Mouse (Mus musculus) lung, adult 10 weeks (tissue): Measurements from ENCODE around the gene Tmem39b. TPM values are rescaled to one million over a fixed set of nuclear protein-coding genes. Genes with fewer than 3 reads are reported as not detected.

ENCODE experiments used
- polyA plus RNA-seq: library from polyadenylated mRNA; stranded (reverse); fragments of 350-450 nt; fragmentation: Illumina TruSeq; extraction: RNeasy Lipid Tissue Mini Kit (QIAGEN cat#74804); gene quantifications from one replicate; pipeline ENCODE4 v1.2.3, GENCODE M21; 2014; ENCODE audit warnings: low read depth, low replicate concordance; ENCODE audit not compliant: insufficient read depth

The Tmem39b gene
- 5.7 TPM for polyA plus RNA-seq

GRCm38 (mm10) chr4:129696158-129696985 lies at the start of gene Tmem39b:
Gene Tmem39b (minus strand): TSS chr4:129696838.

GRCm38 (mm10) chr4:129742232-129743009 lies 45.8 kb upstream of the Tmem39b start, which contains the start of gene Khdrbs1:
Gene Khdrbs1 (minus strand): TSS chr4:129742303.

GRCm38 (mm10) chr4:129672083-129672877 lies 24.4 kb downstream of the Tmem39b start, which contains the start of gene Kpna6:
Gene Kpna6 (minus strand): TSS chr4:129672767.

GRCm38 (mm10) chr4:129640638-129641467 lies 55.8 kb downstream of the Tmem39b start, which contains the start of gene Txlna:
Gene Txlna (minus strand): TSS chr4:129641065.

Other genes starting within 250 kb of the Tmem39b start
- 32.1 TPM for gene Bsdc1, start 235.3 kb downstream of the Tmem39b start, polyA plus RNA-seq
- gene Tssk3, start 205.8 kb downstream of the Tmem39b start, polyA plus RNA-seq = not detected
- not detected for gene Fam229a, start 205.6 kb downstream of the Tmem39b start, polyA plus RNA-seq
- 18.3 TPM for gene Marcksl1, start 183.3 kb downstream of the Tmem39b start, polyA plus RNA-seq
- 58.9 TPM for gene Hdac1, start 154.1 kb downstream of the Tmem39b start, polyA plus RNA-seq
- 12.2 TPM for gene Lck, start 123.2 kb downstream of the Tmem39b start, polyA plus RNA-seq
- gene Fam167b, start 118.3 kb downstream of the Tmem39b start, polyA plus RNA-seq = 0.46 TPM
- 182 TPM for gene Eif3i, start 96.2 kb downstream of the Tmem39b start, polyA plus RNA-seq
- 101 TPM for gene Tmem234, start 96.2 kb downstream of the Tmem39b start, polyA plus RNA-seq
- gene Dcdc2b, start 82.6 kb downstream of the Tmem39b start, polyA plus RNA-seq = 13.5 TPM
- gene Iqcc, start 77.7 kb downstream of the Tmem39b start, polyA plus RNA-seq = 23.5 TPM
- gene Ccdc28b, start 72.9 kb downstream of the Tmem39b start, polyA plus RNA-seq = 30.3 TPM
- gene Txlna, start 55.8 kb downstream of the Tmem39b start, polyA plus RNA-seq = 19.8 TPM
- 10.6 TPM for gene Kpna6, start 24.1 kb downstream of the Tmem39b start, polyA plus RNA-seq
- 37.7 TPM for gene Khdrbs1, start 45.5 kb upstream of the Tmem39b start, polyA plus RNA-seq
- 145 TPM for gene Ptp4a2, start 114.4 kb upstream of the Tmem39b start, polyA plus RNA-seq
- not detected for gene Spocd1, start 232.4 kb upstream of the Tmem39b start, polyA plus RNA-seq